Mouse (Mus musculus): ENCODE measurements around the gene Hhat.

Gene Hhat

DNA sequence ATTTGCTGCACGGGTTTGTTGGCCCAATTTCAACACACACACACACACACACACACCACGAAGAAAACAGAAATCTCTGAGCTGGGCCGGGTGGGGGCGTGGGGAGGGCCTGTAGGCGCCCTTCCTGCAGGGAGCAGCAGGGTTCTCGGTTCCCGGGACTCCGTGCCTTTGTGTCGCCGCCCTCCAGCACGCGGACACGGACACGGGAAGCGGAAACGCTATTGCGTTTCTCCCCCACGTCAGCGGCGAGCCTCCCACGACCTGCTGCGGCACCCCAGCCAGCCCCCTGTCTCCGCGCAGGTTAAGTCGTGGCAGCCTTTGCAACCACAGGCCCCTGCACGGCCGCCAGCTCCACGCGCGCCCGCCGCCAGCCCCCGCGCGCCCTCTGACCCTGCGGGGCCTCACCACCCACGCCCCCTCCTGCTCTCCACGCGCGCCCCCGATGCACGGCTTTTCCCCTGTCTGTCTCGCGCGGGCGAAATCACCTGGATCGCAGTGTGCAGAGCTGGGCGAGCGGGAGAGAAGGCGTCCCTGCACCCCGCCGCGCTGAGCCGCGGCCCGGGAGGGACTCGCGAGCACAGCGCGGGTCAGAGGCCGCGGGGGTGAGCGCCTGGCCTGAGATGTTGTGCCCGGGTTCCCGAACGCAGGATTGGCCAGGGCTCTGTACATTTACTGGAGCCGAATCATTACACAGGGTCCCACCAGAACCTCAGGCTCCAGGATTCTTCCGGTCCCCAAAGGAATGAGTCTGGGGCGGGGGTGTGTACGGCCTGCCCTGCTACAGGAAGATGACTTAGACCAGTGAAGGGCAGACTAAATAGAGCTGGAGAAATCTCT is at the start of gene Hhat:
TSS of gene Hhat (minus strand) at position 729 of the 837 bp plus-strand sequence.
- DNase-seq (ENCODE audit: low spot score in 2 of 2), result peak; percentile 60 to 67

DNA sequence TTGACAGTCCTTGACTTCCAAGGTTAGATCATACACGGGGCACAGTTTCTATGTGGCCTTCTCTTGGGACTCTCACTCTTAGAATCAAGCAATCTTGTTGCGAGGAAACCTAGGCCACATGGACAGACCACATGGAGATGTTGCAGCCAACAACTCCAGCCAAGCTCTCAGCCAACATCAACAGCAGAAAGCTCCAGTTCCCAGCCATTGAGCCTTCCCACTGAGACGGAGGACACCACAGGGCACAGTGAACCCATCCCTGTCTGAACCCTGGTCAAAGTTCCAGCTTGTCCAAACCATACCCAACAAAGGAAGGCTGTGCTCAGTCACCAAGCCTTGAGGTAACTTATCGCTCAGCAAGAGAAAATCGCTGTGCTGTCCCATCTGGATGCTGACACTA is 47.3 kb upstream of the Hhat start:
- DNase-seq (ENCODE audit: low spot score in 2 of 2), result no peak

DNA sequence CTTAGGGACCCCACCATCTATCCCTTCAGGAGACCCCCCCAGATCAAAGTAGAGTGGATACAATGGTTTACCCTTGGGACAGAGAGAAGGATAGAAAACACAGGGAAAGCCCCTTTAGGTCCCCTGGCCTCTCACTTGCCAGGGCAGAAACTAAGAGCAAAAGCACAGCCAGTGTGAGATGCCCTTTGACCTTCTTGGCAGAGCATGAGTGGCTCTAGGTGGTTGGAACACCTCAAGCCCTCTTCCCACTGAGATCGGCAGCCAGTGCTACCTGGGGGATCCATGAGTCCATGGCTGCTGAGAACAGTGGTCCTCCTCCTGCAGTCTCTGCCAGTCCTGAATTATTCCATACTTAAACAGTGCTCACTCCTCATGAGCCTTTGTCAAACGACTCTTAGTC is 44.8 kb upstream of the Hhat start:
- DNase-seq (ENCODE audit: low spot score in 2 of 2), result no peak

GRCm38 (mm10) chr1:192814700-192815099 is 43.7 kb upstream of the Hhat start:
- DNase-seq (ENCODE audit: low spot score in 2 of 2), result no peak

- no peak for DNase-seq (ENCODE audit: low spot score in 2 of 2)
Observed at GRCm38 (mm10) chr1:192812758-192813157, 41.7 kb upstream of the Hhat start.

DNA sequence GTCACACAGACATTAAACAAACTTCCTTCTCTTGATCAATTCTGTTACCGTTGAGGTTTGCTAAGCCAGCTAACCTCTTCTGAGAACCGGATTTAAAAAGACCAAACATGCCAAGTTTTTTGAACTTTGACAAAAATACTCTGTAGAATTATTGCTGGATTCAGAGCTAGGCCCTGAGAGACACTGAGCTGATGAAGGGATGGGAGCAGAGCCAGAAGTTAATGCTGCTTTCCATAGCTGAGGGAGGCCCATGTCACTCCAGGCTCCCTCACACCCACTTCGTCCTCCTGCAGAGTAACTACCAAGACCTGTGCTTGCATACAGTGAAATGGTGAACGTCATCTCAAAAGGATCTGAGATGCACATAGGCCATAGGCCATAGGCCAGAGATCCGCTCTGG is 41.3 kb upstream of the Hhat start:
- no peak for DNase-seq (ENCODE audit: low spot score in 2 of 2)

- DNase-seq (ENCODE audit: low spot score in 2 of 2), result peak in 1 of 2 experiments; percentile 38
Observed at GRCm38 (mm10) chr1:192806168-192807157, 35.4 kb upstream of the Hhat start.

- no peak for DNase-seq (ENCODE audit: low spot score in 2 of 2)
Observed at GRCm38 (mm10) chr1:192800338-192800737, 29.3 kb upstream of the Hhat start.

- DNase-seq (ENCODE audit: low spot score in 2 of 2), result no peak
Observed at GRCm38 (mm10) chr1:192799165-192799991, 28.4 kb upstream of the Hhat start.

GRCm38 (mm10) chr1:192798212-192799164 is 27.5 kb upstream of the Hhat start:
- peak; percentile 75 to 80 for DNase-seq (ENCODE audit: low spot score in 2 of 2)

DNA sequence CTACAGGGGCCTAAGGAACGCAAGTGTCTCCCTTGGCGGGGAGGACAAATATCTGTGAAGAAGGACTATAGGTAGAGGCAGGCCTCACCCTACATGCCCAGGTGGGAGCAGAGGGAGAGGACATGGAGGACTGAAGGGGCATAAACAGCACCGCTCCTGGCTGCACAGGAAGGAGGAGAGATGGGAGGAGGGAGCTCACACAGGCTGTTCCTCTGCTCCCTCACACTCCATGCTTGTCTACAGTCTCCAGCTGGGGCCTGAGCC is 25.9 kb upstream of the Hhat start:
- DNase-seq (ENCODE audit: low spot score in 2 of 2), result no peak

DNA sequence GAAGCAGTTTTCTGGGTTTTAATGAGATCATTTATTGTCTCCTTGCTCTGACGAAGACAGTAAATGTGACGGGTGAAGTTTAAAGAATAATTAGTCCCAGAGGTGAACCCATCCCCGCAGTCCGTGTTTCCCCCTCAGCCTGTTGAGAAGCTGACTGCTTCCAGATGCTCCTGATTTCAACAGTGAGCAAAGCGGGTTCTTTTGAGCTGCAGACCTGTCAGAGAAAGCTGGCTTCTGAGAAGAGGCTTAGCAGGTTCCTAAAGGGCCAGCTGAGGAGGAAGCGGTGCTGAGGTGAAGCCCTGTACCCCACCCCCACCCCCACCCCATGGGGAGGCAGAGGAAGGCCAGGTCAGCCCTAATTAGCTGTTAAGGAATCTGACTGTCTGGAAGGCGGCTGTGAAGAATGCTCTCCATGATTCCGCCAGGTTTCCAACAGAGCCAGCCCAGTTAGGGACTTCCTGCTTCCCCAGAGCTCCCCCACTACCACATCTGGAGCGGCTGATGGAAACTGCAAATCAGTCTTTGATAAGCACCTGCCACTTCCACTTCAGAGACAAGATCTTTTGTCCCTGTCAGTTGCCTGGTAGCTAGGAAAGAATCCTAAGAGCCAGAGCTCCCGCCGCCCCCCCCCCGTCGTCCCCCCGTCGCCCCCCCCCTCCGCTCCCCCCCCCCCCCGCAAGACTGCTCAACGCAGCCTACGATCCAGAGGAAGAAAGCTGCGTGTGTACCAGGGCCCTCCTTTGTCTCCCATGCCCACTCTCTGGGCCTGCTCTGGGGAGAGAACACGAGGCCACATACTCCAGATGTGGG is 25.4 kb upstream of the Hhat start:
- no peak for DNase-seq (ENCODE audit: low spot score in 2 of 2)

DNA sequence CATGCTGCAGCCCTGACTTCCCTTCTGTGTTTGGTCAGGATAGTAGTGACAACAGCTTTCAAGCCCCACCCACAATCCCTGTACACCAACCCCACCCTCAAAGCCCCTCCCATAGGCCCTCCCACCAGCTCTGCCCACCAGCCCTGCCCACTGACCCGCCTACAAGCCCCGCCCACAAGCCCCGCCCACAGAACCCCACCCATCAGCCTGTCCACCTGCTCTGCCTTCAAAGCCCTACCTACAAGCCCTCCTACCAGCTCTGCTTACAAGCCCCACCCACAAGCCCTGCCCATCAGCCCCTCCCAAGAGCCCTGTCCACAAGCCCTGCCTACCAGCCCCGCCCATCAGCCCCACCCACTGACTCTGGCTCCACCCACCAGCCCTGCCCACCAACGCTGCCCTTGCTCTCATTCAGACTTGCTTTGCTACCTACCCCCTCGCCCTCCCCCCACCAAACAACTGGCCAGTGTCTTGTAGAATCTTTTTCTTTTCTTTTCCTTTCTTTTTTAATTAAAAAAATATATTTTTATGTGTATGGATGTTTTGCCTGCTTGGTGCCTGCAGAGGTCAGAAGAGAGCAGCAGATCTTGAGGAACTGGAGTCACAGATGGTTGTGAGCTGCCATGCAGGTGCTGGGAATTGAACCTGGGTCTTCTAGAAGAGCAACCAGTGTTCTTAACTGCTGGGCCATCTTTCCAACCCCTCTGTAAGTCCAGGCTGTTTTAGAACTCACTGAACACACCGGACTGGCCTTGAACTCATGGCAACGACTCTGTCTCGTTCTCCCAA is 24.1 kb upstream of the Hhat start:
- DNase-seq (ENCODE audit: low spot score in 2 of 2), result no peak

DNA sequence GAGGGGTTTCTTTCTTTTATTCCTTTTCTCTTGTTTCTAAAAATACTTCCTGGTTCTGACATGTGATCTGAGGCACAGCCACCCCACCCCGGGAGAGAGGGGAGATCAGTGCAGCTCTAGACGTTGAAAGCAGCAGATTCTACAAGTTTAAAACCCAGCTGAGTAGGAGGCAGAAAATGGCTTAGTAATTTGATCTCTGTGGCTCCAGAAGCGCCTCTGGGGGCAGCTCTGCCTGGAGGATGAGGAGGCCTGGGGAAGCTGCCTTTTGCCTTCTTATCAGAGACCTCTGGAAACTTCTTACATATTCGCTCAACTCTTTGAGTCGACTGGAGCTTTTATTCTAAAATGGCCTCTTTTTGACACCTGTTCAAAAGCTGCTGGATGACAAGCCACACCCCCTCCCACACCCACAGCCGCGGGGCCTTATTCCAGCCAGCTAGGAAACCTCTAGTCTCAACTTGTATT is 20.9 kb upstream of the Hhat start:
- DNase-seq (ENCODE audit: low spot score in 2 of 2), result no peak

DNA sequence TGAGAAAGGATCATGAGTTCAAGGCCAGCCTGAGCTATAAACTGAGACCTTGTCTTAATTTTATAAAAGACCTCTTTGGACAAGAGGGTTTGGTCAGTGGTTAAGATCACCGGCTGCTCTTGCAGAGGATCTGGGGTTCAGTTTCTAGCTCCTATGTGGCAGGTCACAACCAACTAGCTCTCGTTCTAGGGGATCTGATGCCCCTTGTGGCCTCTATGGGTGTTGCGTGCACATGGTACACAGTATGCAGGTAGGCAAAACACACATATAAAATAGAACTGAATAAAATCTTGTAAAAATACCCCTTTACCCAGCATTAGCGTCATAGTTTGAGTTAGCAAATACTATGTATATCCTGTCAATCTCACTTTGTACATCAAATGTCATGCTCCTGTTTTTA is 19.4 kb upstream of the Hhat start:
- no peak for DNase-seq (ENCODE audit: low spot score in 2 of 2)

DNA sequence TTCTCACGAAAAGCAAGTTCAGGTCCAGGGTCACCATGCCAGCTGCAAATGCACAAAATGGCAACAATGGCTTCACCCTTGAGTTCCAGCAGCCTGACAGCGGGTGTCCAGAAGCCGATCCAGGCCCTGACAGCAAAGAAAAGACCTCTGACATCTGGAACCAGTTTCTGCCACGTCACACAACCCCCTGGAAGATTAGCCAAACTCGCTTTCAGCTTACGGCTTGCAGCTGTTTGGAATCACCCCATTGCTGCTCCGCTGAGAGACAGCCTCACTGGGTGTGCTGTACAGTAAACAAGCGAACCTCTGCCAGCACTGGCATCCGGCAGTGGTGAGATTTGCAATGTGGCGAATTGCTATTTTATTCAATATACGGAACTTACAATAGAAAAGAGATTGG is 18.8 kb upstream of the Hhat start:
- DNase-seq (ENCODE audit: low spot score in 2 of 2), result no peak

DNA sequence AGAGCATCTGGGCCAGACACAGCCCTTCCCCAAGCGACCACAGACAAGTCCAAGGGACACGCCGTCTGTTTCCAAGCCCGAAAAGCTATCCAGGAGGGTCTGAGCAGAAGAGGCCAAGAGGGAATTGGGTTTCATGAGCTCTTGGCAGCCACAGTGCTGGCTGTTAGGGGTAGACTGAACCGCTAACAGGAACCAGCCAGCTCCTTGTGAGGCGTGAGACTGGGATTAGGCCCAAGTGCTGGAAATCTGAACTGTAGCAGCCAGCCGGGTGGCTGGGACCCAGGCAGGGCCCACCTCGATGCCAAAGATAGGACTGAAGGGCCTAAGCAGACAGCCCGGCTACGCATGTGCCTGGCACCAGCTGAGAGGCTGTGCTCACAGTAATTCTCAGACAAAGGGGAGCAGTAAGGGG is 18.1 kb upstream of the Hhat start:
- peak in 1 of 2 experiments; percentile 72 for DNase-seq (ENCODE audit: low spot score in 2 of 2)

DNA sequence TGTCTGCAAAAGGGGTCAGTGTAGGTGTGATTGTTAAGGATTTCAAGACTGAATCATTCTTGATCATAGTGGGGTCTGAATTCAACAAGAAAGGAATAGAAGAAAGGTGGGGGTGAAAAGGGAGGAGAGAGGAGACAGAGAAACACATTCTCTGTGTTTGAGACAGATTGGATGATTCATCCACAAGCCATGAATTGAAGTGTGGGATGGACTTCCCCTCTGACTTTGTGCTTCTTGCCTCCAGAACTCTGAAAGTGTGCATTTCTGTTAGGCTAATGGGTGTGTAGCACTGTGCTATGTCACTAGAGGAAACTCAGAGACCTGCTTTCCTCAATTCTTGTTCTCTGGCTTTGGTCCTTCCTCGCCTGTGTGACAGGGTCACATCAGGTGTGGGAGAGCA is 15.2 kb upstream of the Hhat start:
- DNase-seq (ENCODE audit: low spot score in 2 of 2), result no peak
